Mouse (Mus musculus) small intestine, adult 2 months (tissue): ENCODE measurements around the gene Tomm40l.

ENCODE experiments used
- CTCF ChIP-seq: fragments of 200-500 bp; IDR thresholded peaks from 2 replicates; pipeline ENCODE4 v1.5.1; 2012; ENCODE audit warnings: low read depth, mild to moderate bottlenecking, control low read depth, inconsistent platforms, low read length, moderate library complexity, mixed read lengths; ENCODE audit not compliant: insufficient replicate concordance, insufficient read length; ENCODE audit errors: extremely low read depth
- POLR2A ChIP-seq: fragments of 200-500 bp; IDR thresholded peaks from 2 replicates; pipeline ENCODE4 v1.6.1; 2012; ENCODE audit warnings: low read depth, mild to moderate bottlenecking, control low read depth, inconsistent platforms, low read length, moderate library complexity

DNA sequence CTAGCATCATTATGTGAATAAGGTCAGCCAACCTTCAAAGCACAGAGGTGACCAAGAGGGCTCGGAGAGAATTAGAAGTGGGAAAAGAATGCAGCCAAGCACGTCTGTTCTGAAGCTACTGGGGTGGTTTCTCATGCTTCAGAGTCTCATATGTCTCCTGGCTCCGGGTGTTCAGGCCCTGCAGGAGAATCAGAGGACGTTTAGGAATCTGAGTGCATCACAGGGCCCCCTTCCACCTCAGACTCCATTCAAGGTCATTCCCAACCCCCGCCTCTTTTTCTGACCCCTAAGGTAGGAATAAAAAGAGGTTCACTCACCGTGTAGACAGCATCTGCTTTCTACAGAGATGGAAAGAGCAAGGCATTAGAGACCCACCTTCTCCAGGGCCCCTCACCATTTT is 7.4 kb upstream of the Tomm40l start:
- no peak for TF ChIP-seq CTCF
- TF ChIP-seq POLR2A: no peak
